Mouse (Mus musculus) thymus, adult 2 months (tissue): ENCODE results near the gene 2610528J11Rik.

ENCODE experiments used
- CTCF ChIP-seq: fragments of 200-500 bp; IDR thresholded peaks from 2 replicates; pipeline ENCODE4 v1.5.1; 2012; ENCODE audit warnings: mild to moderate bottlenecking, control low read depth, low read length, moderate library complexity, borderline replicate concordance; ENCODE audit not compliant: control insufficient read depth, poor library complexity, insufficient read depth; ENCODE audit errors: extremely low read depth
- POLR2A ChIP-seq: fragments of 200-500 bp; IDR thresholded peaks from 2 replicates; pipeline ENCODE4 v1.6.1; 2012; ENCODE audit warnings: mild to moderate bottlenecking, low read length, control low read depth, moderate library complexity; ENCODE audit not compliant: control insufficient read depth, poor library complexity, insufficient read depth; ENCODE audit errors: extremely low read depth

DNA sequence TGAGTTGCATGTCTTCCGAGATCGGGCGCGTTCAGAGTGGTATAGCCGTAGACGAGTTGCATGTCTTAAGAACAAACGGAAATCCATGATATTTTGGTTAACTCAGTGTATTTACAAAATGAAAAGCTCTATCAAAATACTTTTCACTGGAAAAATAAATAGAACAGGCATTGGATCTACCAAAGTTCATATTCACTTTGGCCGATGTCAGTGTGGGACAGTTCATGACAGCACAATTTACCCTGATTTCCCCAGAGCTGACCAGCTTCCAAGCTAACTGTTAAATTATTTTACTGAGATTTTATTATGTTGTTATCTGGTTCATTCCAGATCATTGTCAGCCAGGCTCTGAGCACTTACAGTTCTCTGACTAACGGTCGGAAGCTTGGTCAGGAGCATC is 36.3 kb upstream of the 2610528J11Rik start:
- TF ChIP-seq CTCF (no peak), POLR2A (no peak)
